Mouse (Mus musculus) megakaryocyte, adult 5-6 weeks (primary cell): ENCODE measurements around the gene Gcnt1. TPM values are rescaled to one million over a fixed set of nuclear protein-coding genes. Genes with fewer than 3 reads are reported as not detected.

ENCODE experiments used
- ATAC-seq: 2 replicates; pipeline ENCODE4 v1.8.0; 2016; ENCODE audit warnings: mild to moderate bottlenecking, inconsistent platforms; ENCODE audit not compliant: poor library complexity, severe bottlenecking
- total RNA-seq, 2 experiments: library from RNA; stranded (forward) in 1 of 2; stranded (reverse) in 1 of 2; fragments of 153-499, 151-499 nt in 1 of 2; fragments of 221-1000, 200-1000 nt in 1 of 2; gene quantifications; 2 replicates each; pipeline versions ENCODE4 v1.2.3 to v1.2.4; 2015 to 2017

Gcnt1 gene
- total RNA-seq, 2 experiments from 2014 or later = 46.8 to 51.0 TPM

DNA sequence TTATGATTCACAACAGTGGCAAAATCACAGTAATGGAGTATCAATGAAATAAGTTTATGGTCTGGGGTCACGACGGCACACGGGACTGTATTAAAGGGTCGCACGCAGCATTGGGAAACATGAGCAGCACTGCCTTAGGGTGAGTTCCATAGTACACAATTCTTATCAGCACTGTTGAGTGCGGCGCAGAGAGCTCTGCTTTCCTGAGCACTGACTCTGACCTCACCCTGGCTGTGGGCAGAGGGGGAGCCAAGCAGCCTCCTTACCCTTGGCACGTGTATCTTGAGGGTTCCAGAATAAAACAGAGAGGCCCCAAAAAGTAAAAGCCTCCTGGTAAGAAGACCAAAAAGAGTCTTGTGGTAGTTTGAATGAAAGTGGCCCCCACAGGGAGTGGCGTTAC lies 4.1 kb downstream of the Gcnt1 start:
- ATAC-seq = no peak

DNA sequence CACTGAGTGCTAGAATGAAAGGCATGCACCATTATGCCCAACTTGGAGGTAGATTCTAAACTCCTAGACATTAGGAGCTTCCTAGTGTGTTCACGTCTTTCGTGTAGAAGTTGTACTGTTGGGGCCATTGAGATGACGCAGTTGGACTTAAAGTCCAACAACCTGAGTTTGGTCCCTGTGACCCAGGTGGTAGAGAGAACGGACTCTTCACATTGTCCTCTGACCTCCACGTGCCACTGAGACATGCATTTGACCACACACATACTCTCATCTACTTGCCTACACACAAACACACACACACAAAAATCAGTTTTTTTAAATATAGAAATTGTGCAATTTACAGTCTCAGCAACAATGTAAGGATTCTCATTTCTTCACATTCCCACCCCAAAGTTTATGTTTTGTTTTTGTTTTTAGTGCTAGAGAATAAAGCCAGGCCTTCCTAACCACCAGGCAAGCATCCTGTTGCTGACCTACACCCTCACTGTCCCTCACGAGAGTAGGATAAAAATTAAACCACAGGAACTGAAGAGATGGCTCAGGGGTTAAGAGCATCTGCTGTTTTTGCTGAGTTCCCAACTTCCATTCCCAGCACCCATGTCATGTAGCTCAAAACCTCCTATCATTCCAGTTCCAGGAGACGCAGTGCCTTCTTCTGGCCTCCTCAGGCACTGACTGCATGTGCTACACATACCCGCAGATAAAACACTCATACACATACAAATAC lies 6.1 kb downstream of the Gcnt1 start:
- no peak for ATAC-seq

GRCm38 (mm10) chr19:17364741-17365140 lies 7.9 kb downstream of the Gcnt1 start:
- peak; percentile 73 for ATAC-seq

DNA sequence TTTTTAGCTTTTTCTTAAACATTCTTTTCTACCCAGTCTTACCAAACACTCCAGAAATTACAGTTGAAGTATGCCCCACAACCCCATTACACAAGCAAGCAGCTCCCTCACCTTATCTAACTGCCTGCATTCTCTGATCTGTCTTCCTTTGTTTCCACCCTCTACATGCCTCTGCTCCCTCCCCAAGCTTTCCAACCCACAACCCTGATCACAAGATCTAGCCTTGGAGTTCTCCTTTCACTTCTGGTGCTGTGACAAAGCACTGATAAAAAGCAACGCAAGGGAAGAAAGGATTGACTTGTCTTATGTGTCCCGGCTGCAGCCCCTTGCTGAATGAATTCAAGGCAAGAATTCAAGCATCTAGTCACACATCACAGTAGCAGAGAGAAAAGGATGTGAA lies 11.5 kb downstream of the Gcnt1 start:
- ATAC-seq = peak; percentile 23; the same call in 1 of the 2 replicates

GRCm38 (mm10) chr19:17359315-17359890 lies 13.2 kb downstream of the Gcnt1 start:
- peak; percentile 68 for ATAC-seq

DNA sequence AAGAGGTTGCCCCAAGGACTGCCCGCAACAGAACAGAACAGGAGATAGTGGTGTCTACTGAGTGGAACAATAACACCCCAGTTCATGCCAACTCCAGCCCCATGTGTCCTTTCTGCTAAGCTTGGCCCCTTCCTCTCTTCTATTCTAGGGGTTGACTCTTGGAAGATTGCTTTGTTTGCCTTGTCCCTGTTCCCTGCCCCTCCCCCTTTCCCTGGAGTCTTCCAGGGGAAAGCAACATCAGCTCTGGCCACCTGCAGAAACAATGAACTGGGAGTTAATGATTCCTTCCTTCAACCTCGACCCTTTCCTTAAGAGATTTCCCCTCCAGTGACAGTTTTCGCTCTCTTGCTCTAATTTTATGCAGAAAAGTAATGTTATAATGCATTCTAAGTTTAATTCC lies 15.3 kb downstream of the Gcnt1 start:
- no peak for ATAC-seq

DNA sequence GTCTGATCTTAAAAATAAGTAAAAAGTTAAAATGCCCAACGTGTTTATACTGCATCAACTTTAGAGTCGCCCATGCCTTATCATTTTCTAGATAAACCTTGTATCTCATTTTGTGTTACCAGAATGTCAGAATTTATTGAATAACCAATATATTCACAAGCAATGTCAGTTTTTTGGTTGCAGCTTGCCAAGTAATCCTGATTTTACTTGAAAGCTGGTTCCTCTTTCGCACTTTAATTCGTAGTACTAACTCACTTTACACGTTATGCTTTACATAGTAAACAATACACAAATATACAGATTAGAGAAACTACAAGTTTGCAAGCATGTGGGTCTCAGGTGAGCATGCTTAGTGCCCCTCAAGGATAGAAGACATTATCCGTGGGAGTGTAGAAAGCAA lies 15.7 kb downstream of the Gcnt1 start:
- no peak for ATAC-seq

DNA sequence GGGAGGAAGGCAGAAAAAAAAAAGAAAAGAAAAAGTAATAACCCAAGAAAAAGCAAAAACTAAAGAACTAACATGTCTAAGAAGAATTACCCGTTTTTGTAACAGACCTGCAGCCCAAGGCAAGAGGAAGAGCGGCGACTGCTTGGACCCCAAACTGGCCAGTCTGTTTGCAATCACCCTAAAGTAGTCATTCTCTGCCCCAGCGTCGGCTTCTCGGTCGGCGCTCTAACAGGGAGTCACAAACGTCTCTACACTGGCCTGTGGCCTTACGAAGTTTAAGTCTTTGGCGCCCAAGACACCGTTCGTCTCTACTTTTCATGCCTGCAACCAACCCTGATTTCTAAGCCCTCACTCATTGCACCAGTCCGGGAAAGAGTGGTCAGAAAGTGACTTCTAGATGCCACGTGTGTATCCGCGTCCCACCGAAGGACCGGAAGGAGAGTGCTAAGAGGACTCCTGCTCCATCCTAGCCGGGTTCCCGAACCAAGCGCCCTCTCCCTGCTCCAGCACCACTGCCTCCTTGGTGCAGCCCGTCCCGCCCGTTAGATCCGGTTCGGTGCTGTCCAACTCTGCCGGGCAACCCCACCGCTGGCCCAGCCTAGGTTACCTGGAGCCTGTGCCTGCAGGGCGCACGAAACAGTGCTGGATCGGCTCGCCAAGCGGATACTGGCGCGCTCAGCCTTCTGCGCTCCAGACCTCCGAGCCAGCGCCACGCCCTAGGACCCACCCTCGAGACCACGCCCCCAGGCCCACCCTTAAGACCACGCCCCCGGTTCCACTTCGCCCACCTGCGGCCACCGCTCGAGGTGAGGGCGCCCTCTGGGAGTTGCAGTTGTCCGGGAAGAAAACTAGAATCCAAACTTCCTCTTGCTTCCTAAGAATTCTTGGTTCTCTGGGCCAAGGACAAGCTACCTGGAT lies 16.4 kb downstream of the Gcnt1 start:
- peak; percentile 61 for ATAC-seq

- no peak for ATAC-seq
Observed at GRCm38 (mm10) chr19:17355361-17355760, 17.3 kb downstream of the Gcnt1 start.

DNA sequence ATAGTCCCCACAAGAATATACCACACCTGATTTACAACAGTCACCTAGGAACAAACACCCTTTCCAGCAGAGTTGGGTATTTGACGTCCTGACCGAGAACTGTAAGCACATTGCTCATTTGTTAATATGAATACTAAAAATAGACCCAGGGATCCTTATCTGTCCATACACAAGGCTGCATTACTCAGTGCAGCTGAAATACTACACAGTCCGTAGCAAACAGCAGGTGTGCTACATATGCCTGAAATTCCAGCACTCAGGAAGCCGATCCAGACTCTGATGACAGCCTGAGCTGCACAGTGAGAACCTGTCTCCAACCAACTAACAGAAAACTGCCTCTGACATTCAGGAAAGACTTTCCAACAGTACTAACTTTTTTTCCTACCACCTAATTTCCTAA lies 17.8 kb downstream of the Gcnt1 start:
- ATAC-seq = no peak

DNA sequence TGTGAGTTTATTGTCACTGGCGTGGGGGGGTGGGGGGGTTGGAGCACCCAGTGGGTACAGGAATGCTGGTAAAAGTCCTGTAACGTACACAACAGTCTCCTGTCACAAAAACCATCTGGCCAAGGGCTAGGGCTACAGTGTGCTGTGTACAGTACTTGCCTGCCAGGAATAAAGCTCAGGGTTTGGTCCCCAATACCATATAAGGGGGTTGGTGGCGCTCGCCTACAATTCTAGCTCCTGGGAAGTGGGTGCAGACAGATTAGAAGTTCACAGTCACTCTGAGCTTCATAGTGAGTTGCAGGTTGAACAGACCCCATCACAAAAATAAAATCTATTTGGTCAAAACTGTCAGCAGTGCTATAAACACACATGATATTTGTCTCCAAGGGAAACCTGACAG lies 18.3 kb downstream of the Gcnt1 start:
- no peak for ATAC-seq

GRCm38 (mm10) chr19:17353727-17354126 lies 18.9 kb downstream of the Gcnt1 start:
- no peak for ATAC-seq

DNA sequence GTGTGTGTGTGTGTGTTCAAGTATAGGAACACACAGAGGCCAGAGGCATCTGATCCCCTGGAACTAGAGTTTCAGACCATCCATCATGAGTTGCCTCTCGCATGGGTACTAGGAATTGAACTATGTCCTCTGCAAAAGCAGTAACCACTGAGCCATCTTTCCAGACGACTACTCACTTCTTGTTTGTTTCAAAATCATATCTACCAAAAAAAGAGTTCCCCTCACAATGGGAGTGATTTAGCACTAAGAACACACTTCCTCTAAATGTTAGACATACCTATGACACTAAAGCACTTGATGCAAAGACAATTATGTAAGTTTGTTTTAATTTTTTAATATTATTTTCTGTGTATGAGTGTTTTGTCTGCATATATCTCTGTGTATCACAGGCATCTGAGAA lies 24.8 kb downstream of the Gcnt1 start:
- peak; percentile 64 for ATAC-seq

DNA sequence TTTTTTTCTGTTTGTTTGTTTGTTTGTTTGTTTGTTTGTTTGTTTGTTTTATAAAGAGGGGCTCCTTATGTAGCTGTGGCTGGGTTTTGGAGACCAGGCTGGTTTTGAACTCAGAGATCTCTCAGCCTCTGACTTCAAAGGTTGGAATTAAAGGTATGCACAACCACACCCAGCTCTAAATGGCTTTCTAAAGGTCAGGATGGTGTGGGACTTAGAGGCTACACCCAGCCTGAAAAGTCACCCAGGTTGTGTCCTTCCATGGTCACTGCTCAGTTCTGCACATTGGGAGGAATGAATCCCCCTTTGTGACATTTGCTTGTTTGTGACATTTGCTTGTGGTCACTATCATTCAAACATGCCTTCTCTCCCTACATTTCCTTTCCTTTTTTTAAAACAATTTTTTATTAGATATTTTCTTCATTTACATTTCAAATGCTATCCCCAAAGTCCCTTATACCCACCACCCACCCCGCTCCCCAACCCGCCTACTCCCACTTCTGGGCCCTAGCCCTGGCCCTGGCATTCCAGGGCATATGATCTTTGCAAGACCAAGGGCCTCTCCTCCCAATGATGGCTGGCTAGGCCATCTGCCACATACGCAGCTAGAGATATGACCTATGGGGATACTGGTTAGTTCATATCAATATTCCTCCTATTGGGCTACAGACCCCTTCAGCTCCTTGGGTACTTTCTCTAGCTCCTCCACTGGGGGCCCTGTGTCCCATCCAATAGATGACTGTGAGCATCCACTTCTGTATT lies 25.7 kb downstream of the Gcnt1 start:
- ATAC-seq = no peak

DNA sequence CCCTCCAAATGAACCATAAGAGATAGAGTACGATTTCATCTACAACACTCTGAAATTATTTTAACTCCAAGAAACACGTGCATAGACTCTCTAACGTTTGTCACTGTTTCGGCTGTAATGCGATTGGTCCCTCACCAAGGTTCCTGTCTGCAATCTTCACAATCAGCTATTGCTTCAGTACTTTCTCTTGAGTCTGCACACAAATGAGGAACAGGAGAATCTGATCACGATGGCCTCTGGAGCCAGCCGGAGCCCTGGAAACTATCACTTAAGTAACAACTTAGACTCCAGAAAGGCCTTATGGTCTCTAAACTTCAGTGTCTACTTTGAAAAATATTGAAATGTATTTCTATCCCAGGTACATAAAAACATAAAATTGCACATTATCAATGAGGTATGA lies 27.8 kb downstream of the Gcnt1 start:
- ATAC-seq = peak; percentile 93

DNA sequence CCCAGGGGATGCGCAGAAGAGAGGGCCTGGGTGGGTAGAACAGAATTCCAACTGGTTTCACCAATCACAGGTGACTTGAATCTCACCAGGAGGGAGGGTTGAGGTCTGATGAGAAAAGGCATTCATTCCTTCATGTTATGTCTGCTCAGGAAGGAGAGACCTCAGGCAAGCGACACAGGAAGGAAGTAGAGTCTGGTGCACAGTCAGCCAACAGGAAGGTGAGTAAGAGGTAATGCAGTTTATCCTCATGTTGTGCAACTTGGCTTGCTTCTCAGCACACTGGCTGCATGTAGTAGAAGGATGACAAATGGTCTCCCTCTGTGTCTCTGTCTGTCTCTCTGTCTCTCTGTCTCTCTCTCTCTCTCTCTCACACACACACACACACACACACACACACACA lies 33.1 kb downstream of the Gcnt1 start:
- peak; percentile 74 for ATAC-seq

DNA sequence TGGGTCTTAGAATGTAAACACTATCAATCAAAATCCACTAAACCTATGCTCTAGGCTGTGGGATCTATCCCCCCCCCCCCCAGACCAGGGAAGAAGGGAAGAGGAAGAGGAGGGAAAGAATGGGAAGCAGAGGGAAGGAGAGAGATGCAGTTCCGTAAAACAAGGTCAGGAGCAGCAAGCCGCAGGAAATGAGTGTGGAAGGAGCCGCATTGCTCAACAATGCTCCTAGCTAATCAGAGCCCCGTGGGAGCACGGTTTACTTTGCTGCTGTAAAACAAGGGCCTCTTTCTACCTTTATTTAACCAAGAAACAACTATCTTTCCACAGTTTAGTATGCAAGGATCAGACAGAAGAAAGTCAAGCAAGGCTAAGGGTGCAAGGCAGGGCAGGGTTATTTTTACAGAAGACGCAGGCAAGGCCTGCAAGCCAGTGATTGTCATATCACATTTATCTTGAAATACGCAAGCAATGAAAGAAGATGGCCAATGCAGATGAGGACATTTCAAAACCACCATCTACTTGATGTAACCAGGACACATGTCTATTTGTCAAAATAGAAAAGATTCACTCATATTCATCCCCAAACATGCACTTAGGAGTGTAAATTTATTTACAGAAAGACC lies 35.5 kb downstream of the Gcnt1 start:
- peak; percentile 27 for ATAC-seq

- no peak for ATAC-seq
Observed at GRCm38 (mm10) chr19:17336646-17337045, 36.0 kb downstream of the Gcnt1 start.

DNA sequence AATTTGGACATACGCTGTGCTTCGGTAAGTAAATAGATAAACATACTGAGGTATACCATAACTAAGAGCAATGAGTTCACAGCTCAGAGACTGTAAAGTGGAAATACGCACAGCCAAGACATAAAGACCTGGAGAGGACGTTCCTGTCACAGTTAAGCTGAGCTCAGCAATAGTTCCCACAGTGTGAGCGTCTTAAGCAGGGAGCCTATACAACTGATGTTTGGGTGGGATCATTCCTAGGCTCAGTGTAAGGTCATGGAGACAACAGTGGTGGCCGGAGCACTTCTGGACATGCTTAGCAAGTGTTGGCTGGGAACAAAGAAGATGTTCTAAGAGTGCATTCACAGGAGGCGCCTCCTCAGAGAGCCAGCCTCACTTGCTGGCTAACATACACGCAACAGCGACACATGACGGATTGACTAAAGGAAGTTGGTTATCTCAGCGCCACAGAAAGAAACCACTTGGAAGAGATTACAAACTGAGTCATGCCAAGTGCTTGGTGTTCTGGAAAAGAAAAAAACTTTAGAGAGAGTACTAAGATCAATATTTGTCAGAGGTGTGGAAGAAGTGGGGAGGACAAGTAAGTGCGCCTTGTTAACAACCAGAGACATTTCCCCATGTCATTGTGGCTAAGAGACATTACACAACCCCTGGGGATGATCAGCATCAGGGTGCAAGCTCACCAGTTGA lies 37.9 kb downstream of the Gcnt1 start:
- ATAC-seq = peak; percentile 78

- ATAC-seq = no peak
Observed at GRCm38 (mm10) chr19:17333043-17333442, 39.6 kb downstream of the Gcnt1 start.
